Mouse (Mus musculus) kidney, adult 2 months (tissue): ENCODE results near the gene Rhobtb1.

Experiments
- CTCF ChIP-seq: fragments of 200-500 bp; conservative IDR thresholded peaks from 2 replicates; pipeline ENCODE4 v1.5.1; 2011; ENCODE audit warnings: low read depth, mild to moderate bottlenecking, control low read depth, low read length, moderate library complexity, mixed read lengths; ENCODE audit not compliant: insufficient read depth, insufficient read length
- POLR2A ChIP-seq: fragments of 200-500 bp; IDR thresholded peaks from one replicate; pipeline ENCODE4 v1.6.1; 2011; ENCODE audit warnings: low read depth, low read length, control low read depth

- TF ChIP-seq CTCF (no peak), POLR2A (no peak)
Measured at GRCm38 (mm10) chr10:69247311-69248033, 96.2 kb downstream of the Rhobtb1 start.
